Mouse (Mus musculus): ENCODE results near the gene Abtb1. TPM values are rescaled to one million over a fixed set of nuclear protein-coding genes. Genes with fewer than 3 reads are reported as not detected.

Gene Abtb1
- 104 TPM for polyA plus RNA-seq (2017; shearing (Covaris generic))

DNA sequence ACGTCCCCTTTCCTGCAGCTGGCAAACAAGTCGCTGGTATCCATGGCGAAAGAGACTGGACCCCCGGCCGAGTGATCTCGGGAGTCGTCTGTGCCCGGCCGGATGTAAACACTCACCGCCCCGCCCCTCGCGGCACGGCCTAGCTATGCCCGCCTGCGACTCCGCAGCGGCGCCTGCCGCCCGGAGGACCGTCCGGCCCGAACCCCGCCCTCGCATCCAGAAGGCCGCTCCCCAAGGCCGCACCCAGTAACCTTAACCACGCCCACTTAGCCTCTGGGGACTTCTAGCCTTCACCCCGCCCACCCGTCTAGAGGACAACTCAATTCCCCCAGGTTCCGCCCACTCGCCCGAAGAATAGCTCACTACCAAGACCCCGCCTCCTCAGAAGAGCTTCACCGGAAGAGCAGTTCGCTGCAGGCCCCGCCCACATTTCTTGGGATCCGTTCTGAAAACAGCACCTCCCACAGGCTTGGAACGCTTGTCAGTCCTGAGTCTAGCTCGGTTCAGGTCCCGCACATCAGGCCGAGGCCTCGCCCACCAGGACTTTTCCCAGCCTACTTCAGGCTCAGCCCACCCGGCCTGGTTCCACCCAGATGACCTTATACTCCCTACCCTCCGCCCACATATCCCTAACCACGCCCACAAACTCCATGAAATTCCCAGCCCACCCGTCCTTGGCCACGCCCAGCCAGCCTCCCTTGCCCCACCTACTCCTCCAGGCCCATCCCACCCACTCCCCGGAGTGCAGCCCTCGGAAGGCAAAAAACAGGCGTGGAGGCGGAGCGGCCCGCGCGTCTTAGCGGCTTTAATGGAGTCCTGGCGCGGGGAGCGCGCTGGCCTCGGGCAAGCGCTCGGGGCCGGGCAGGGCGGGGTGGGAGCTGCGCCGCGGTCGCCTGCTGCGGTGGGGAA is at the start of gene Abtb1:
TSS of gene Abtb1 (minus strand) at position 204 of the 909 bp plus-strand sequence.

DNA sequence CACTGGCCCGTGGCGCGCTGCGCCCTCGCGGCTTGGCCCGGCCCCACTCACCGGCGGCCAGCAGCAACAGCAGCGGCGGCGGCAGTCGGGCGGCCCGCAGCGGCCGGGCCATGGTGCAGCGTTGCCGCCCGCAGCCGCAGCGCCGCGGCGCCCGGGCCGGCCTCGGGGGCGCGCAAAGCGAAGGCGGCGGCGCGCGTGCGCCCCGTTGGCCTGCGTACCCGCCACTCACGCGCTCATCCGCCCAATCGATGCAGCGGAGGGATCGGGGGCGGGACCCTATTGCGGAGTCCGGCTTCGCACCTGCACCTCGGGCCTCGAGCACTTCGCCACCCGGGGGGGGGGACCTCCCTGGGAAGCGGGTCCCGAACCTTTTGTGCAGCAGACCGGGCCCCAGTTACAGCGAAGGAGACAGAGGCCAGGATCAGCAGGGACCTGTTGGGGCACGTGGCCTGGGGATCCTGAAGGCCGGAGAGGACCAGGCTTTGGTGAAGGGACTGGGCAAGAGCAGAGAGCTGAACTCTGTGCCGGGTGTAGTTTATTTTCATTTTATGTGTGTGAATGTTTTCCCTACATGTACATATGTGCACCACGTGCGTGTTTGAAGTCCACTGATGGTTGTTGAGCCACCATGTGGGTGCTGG is 33.2 kb upstream of the Abtb1 start, which contains the start of gene Podxl2:
TSS of gene Podxl2 (minus strand) at position 177 of the 641 bp plus-strand sequence.

Other genes starting within 250 kb of the Abtb1 start
- not detected for gene Kbtbd12, start 204.0 kb downstream of the Abtb1 start, polyA plus RNA-seq (2017; shearing (Covaris generic))
- 0.43 TPM for gene Mgll, start 117.6 kb downstream of the Abtb1 start, polyA plus RNA-seq (2017; shearing (Covaris generic))
- not detected for gene Podxl2, start 33.1 kb upstream of the Abtb1 start, polyA plus RNA-seq (2017; shearing (Covaris generic))
- gene Mcm2, start 56.8 kb upstream of the Abtb1 start, polyA plus RNA-seq (2017; shearing (Covaris generic)): 76.1 TPM
- 124 TPM for gene Tpra1, start 60.3 kb upstream of the Abtb1 start, polyA plus RNA-seq (2017; shearing (Covaris generic))

Measured in CD4-positive, CD25-positive, alpha-beta regulatory T cell, adult 9 weeks (primary cell).